Mouse (Mus musculus) splenic B cell, adult 2 months (primary cell): ENCODE data around the gene Trpm6.

Experiments
- DNase-seq: peaks from one replicate; pipeline ENCODE4 v3.0.0-alpha.2; 2011; ENCODE audit warnings: low read depth, low spot score
- H3K27me3 ChIP-seq: 2 replicates; pipeline ENCODE4 v1.6.1; 2012; ENCODE audit warnings: mild to moderate bottlenecking, low read length, moderate library complexity, mixed read lengths; ENCODE audit not compliant: control insufficient read depth, poor library complexity, insufficient read depth, severe bottlenecking
- H3K36me3 ChIP-seq: 2 replicates; pipeline ENCODE4 v1.6.1; 2012; ENCODE audit warnings: mild to moderate bottlenecking, low read length, moderate library complexity, mixed read lengths; ENCODE audit not compliant: control insufficient read depth, poor library complexity, insufficient read depth, severe bottlenecking

The Trpm6 gene

DNA sequence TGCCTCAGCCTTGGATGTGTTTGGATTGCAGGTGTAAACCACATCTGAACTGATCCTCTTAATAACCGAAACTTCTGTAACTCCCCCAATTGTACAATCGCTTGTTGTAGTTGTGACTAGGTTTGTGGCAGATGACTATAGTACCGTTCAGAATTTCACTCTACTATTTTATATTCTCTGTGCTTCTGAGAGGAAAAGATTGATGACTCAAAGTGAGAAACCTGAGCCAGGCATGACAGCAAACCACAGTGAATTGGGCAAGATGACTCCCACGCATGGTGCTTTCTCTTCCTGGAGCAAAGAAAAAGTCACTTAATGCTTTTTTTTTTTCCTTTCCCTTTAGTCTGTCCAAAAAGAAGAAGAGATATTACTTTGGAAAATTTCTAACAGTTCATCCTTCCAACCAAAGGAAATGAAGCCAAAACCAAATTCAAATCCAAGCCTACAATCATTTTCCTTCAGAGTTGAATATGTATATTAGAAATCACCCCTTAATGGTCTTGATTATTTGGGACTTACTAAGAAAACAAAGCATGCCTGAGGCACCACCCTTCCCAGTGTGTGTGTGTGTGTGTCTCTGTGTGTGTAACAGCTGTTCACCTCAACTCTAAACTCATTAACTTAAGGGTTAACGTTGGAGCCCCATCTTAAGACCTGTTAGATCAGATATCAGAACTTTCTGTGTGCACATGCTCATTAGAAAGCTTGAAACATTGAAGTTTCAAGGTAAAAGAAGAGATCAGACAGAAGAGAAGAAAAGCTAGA is 3.0 kb upstream of the Trpm6 start:
- no peak for DNase-seq
- H3K27me3 ChIP-seq, result no peaks in the 10 kb centered on the region
- no peaks in the 10 kb centered on the region for H3K36me3 ChIP-seq

GRCm38 (mm10) chr19:18747379-18747778 is 2.4 kb upstream of the Trpm6 start:
- H3K27me3 ChIP-seq, result no peaks in the 10 kb centered on the region
- DNase-seq, result no peak
- no peaks in the 10 kb centered on the region for H3K36me3 ChIP-seq

GRCm38 (mm10) chr19:18757191-18757590 is 7.4 kb downstream of the Trpm6 start:
- no peaks in the 10 kb centered on the region for H3K27me3 ChIP-seq
- no peaks in the 10 kb centered on the region for H3K36me3 ChIP-seq
- no peak for DNase-seq

DNA sequence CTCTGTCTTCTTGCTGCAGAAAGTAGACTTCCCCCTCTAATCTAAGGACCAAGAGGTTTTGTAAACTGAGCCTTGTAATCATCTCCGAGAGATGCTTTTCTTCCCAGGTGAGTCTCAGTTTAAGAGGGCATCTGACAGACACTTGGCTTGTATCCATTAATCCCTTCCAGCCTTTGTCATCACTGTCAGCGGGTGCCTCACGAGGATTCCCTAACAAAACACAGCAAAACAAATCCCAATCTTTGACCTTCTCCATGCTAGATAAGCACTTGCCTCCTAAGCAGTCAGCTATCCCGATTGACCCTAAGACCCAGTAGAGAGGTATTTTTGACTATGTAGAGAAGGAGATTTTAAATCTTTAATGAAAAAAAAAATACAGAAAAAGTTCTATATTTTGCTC is 7.9 kb downstream of the Trpm6 start:
- Histone ChIP-seq H3K27me3 (no peaks in the 10 kb centered on the region), H3K36me3 (no peaks in the 10 kb centered on the region)
- no peak for DNase-seq

GRCm38 (mm10) chr19:18758269-18758668 is 8.5 kb downstream of the Trpm6 start:
- Histone ChIP-seq H3K27me3 (no peaks in the 10 kb centered on the region), H3K36me3 (no peaks in the 10 kb centered on the region)
- DNase-seq, result no peak

DNA sequence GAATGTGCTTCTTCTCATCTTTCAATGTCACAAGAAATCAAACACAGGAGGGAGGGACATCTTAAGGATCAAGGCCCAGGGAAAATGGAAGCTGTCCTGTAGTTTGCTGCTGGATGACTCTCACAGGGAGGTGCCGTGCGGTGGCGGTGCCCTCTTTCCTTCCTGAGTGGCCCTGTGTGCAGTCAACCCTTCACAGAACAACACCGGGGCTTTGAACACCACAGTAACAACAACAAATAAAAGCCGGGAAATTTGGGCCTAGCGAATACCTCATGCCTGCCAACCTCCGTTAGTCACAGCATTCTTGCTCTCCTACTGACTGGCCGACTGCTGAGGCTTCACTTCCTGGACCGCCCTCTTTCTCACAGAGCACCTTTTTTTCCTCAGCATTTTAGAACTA is 9.1 kb downstream of the Trpm6 start:
- no peak for DNase-seq
- Histone ChIP-seq H3K27me3 (no peaks in the 10 kb centered on the region), H3K36me3 (no peaks in the 10 kb centered on the region)

DNA sequence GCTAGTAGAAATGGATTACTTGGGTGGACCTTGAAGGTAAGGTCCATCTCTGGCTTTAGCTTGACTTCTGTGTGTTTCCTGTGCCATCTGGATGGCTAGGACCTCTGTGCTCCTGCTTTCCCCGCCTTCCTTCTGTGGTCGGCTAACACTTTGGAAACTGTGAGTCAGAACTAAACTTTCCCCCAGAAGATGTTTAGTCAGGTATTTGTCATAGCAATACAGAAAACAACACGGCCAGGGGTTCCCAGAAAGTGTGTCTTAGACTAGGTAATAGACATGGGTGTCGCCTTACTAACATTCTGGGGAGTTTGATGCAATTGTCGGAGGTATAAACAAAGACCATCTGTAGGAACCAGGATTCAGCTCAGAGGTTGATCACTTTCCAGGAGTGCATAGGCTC is 16.6 kb downstream of the Trpm6 start:
- no peaks in the 10 kb centered on the region for H3K27me3 ChIP-seq
- DNase-seq, result no peak
- H3K36me3 ChIP-seq, result no peaks in the 10 kb centered on the region

GRCm38 (mm10) chr19:18771048-18771447 is 21.3 kb downstream of the Trpm6 start:
- DNase-seq, result no peak
- Histone ChIP-seq H3K27me3 (no peaks in the 10 kb centered on the region), H3K36me3 (no peaks in the 10 kb centered on the region)

GRCm38 (mm10) chr19:18771561-18771960 is 21.8 kb downstream of the Trpm6 start:
- no peaks in the 10 kb centered on the region for H3K36me3 ChIP-seq

DNA sequence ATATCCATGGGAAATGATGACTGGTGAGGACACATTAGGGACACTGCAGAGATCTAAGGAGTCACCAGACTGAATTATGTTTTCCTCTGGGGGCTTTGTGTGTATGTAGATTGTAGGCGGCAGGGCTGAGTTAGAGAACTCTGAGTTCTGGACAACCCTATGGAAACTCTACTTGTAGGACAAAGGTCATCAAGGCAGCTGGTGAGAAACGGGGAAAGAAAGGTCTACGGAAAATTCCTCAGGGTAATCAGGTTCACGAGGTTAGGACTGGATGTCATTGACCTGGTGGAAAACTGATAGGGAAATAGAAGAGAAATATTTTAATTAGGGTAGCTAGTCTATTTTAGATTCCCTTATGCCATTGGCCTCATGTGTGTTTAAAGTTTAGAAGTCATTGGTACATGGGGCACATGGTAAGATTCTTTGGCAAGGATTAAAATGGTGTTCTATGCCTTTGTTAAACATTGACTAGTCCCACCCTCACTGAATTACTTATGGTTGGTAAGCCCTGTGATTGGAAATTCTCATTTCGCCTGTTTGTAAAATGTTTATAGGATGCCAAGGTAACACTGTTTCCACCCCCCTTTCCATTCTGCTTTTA is 23.2 kb downstream of the Trpm6 start:
- Histone ChIP-seq H3K36me3 (no peaks in the 10 kb centered on the region), H3K27me3 (no peaks in the 10 kb centered on the region)
- DNase-seq, result no peak

More at GRCm38 (mm10) chr19:18771561-18771960, 21.8 kb downstream of the Trpm6 start:
- no peak for DNase-seq
- no peaks in the 10 kb centered on the region for H3K27me3 ChIP-seq

GRCm38 (mm10) chr19:18774085-18774484 is 24.3 kb downstream of the Trpm6 start:
- DNase-seq, result no peak
- Histone ChIP-seq H3K36me3 (no peaks in the 10 kb centered on the region), H3K27me3 (no peaks in the 10 kb centered on the region)

DNA sequence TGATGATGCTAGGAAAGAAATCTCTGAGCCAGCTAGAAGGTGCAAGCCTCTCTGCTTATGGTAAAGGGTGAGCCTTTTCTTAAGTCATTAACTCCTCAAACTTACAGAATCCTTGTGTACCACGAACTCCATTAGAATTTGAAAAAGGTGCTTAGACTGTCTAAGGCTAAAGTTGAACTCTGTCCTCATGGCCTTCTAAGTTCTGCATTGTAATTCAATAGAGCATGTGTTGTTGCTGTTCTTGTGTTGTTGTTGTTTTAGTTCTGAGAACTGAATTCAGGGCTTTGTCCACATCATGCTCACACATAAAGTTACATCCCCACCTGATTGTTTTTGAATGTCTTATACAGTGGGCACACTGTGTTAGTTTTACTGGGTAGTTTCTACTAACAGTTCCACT is 49.9 kb downstream of the Trpm6 start:
- Histone ChIP-seq H3K36me3 (no peaks in the 10 kb centered on the region), H3K27me3 (no peaks in the 10 kb centered on the region)
- no peak for DNase-seq

DNA sequence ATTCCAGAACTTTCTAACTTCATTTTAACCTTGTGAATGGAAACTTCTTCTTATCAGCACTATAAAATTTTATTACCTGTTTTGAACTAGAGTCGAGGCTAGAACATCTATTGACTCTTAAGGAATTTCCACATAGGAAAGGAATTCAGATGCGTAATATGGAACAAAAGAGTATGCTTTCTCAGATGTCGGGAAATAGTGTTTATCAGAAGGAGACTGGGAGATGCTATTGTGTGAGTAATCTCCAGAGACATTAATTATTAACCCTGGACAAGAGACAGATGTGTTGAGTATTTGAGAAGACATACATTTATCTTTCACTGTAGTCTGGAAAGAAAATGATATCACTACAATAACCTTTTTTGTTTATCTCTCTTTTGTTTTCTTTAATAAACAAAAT is 61.5 kb downstream of the Trpm6 start:
- DNase-seq, result no peak

GRCm38 (mm10) chr19:18815170-18815569 is 65.4 kb downstream of the Trpm6 start:
- no peaks in the 10 kb centered on the region for H3K36me3 ChIP-seq
- DNase-seq, result no peak

More for the DNA sequence above, 61.5 kb downstream of the Trpm6 start:
- Histone ChIP-seq H3K36me3 (no peaks in the 10 kb centered on the region), H3K27me3 (no peaks in the 10 kb centered on the region)

DNA sequence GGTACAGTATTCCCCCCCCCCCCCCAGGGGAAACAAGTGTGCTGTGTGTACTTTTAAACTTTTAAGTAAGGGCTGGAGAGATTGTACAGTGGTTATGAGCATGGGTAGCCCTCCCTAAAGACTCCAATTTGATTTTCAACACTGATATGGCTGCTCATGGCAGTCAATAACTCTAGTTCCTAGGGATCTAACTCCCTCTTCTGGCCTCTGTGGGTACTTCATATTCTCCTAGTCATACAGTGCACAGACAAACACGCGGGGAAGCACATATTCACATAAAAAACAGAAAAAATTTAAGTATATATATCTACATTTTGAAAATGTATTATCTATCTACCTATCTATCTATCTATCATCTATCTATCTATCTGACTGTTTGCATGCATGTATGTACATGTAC is 67.6 kb downstream of the Trpm6 start:
- Histone ChIP-seq H3K36me3 (no peaks in the 10 kb centered on the region), H3K27me3 (no peaks in the 10 kb centered on the region)
- no peak for DNase-seq

More at GRCm38 (mm10) chr19:18815170-18815569, 65.4 kb downstream of the Trpm6 start:
- H3K27me3 ChIP-seq, result no peaks in the 10 kb centered on the region
